In the genomic region with DNA sequence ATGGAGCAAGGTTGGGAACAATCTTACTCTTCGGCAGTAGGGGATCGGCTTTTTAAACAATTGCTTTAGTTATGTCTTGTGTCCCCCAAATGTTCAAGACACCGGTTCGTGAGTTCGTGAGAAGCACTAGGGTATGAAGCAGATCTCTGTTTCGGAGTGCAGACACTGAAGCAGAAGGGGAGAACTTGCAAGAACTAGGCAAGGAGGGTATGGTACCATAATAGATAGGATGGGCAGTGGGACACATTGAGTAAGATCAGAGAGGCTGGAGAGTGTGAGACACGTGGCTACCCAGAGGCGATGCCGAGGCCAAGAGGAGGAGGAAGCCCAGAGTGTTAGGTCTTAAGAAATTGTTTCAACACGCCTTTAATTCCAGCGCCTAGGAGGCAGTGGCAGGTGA, we compare ENCODE assay signal across 8 mouse cellular contexts. TPM values are rescaled to one million over a fixed set of nuclear protein-coding genes. Genes with fewer than 3 reads are reported as not detected.
A peak's percentile ranks its signal among the peaks of the same experiment; 100 is the strongest.
DNase-seq lines count a peak whose midpoint lies in the region; ATAC-seq and TF ChIP-seq lines count a peak whose summit lies in the region.

No protein-coding gene starts in this region.

- no peaks in the 10 kb centered on the region for H3K27me3 ChIP-seq in embryonic facial prominence, embryonic 11.5 days (ENCODE audit: control insufficient read depth, insufficient read depth, low read length)
- no peaks in the 10 kb centered on the region for H3K27me3 ChIP-seq in hindbrain, embryonic 15.5 days
- H3K27me3 ChIP-seq in small intestine, adult 2 months (ENCODE audit: control insufficient read depth, insufficient read depth, low read length): no peaks in the 10 kb centered on the region

- ATAC-seq in embryonic facial prominence, embryonic 11.5 days (replicated peaks; ENCODE audit: insufficient number of reproducible peaks, low FRiP score, low TSS enrichment, low read depth): peak; percentile 49; the same call in 1 of the 2 replicates
- peak; percentile 47 for ATAC-seq in hindbrain, embryonic 15.5 days (ENCODE audit: low FRiP score, low read depth)

- no peaks in the 10 kb centered on the region for H3K4me1 ChIP-seq in embryonic facial prominence, embryonic 11.5 days (ENCODE audit: control insufficient read depth, insufficient read depth, low read length)
- H3K4me1 ChIP-seq in hindbrain, embryonic 15.5 days (replicated peaks): peaks cover 16% of the 10 kb centered on the region
- H3K4me1 ChIP-seq in lung, adult 2 months (ENCODE audit: control insufficient read depth, insufficient read depth, low read length): peaks cover 4% of the 10 kb centered on the region; the same call in 1 of the 2 replicates
- H3K4me1 ChIP-seq in small intestine, adult 2 months (ENCODE audit: control insufficient read depth, insufficient read depth, insufficient read length, low read length): peaks cover 2% of the 10 kb centered on the region; the same call in 1 of the 2 replicates

- H3K4me3 ChIP-seq in embryonic facial prominence, embryonic 11.5 days (ENCODE audit: low read depth, low read length): peak overlapping the region; percentile 60
- H3K4me3 ChIP-seq in hindbrain, embryonic 15.5 days: peak overlapping the region; percentile 52
- H3K4me3 ChIP-seq in lung, adult 2 months (replicated peaks; ENCODE audit: extremely low read depth, low read depth, low read length): peak overlapping the region; percentile 98
- peak overlapping the region; percentile 82 for H3K4me3 ChIP-seq in small intestine, adult 2 months (ENCODE audit: low read depth, low read length)

- peak; percentile 48 for DNase-seq in adrenal gland, adult 2 months
- DNase-seq in adrenal gland, postnatal 25 days: no peak
- peak; percentile 70 for DNase-seq in 416B (ENCODE audit: low read depth)
- DNase-seq in embryonic facial prominence, embryonic 11.5 days (ENCODE audit: low spot score): peak; percentile 10
- peak; percentile 34 for DNase-seq in lung, adult 2 months
- DNase-seq in right cerebral cortex, postnatal 4 days: no peak

- TF ChIP-seq POLR2A in lung, adult 2 months (IDR thresholded peaks at IDR 0.05; ENCODE audit: borderline replicate concordance, extremely low read depth, low read depth, low read length): no peak
- no peak for TF ChIP-seq POLR2A in small intestine, adult 2 months (IDR thresholded peaks at IDR 0.05; ENCODE audit: low read depth, low read length)

- no peaks in the 10 kb centered on the region for H3K36me3 ChIP-seq in embryonic facial prominence, embryonic 11.5 days (replicated peaks; ENCODE audit: control insufficient read depth, insufficient read depth, low read depth, low read length)
- H3K36me3 ChIP-seq in hindbrain, embryonic 15.5 days: peaks cover 14% of the 10 kb centered on the region
- peaks cover 15% of the 10 kb centered on the region for H3K36me3 ChIP-seq in small intestine, adult 2 months (ENCODE audit: control insufficient read depth, insufficient read depth, low read length)

- TF ChIP-seq CTCF in lung, adult 2 months (IDR thresholded peaks at IDR 0.05; ENCODE audit: insufficient read depth, low read length): no peak
- no peak for TF ChIP-seq CTCF in small intestine, adult 2 months (IDR thresholded peaks at IDR 0.05; ENCODE audit: extremely low read depth, insufficient read length, insufficient replicate concordance, low read depth, low read length)

- 3% methylated on average over 11 of the region's 11 CpGs for WGBS in embryonic facial prominence, embryonic 11.5 days
- 5% methylated on average over 11 of the region's 11 CpGs for WGBS in hindbrain, embryonic 15.5 days
- under 1% methylated on average over 11 of the region's 11 CpGs for WGBS in lung, adult 2 months
- 1% methylated on average over 11 of the region's 11 CpGs for WGBS in small intestine, adult 2 months

- H3K27ac ChIP-seq in embryonic facial prominence, embryonic 11.5 days (replicated peaks; ENCODE audit: low read depth, low read length): peak overlapping the region; percentile 82
- peak overlapping the region; percentile 86 for H3K27ac ChIP-seq in hindbrain, embryonic 15.5 days (replicated peaks)
- peak overlapping the region; percentile 98 for H3K27ac ChIP-seq in small intestine, adult 2 months (ENCODE audit: insufficient read depth, low read depth, low read length)

- H3K9me3 ChIP-seq in embryonic facial prominence, embryonic 11.5 days (replicated peaks; ENCODE audit: control insufficient read depth, low read length): no peaks in the 10 kb centered on the region
- H3K9me3 ChIP-seq in hindbrain, embryonic 15.5 days: no peaks in the 10 kb centered on the region

- H3K4me2 ChIP-seq in embryonic facial prominence, embryonic 11.5 days (ENCODE audit: low read depth, low read length): peak overlapping the region; percentile 66
- H3K4me2 ChIP-seq in hindbrain, embryonic 15.5 days: peak overlapping the region; percentile 93

- H3K9ac ChIP-seq in embryonic facial prominence, embryonic 11.5 days (replicated peaks; ENCODE audit: low read length): peak overlapping the region; percentile 81
- H3K9ac ChIP-seq in hindbrain, embryonic 15.5 days: peak overlapping the region; percentile 69

RNA-seq across cellular contexts. Expression of gene Rpp14, which starts 0.6 kb away (rescaled TPM):
- total RNA-seq in adrenal gland, adult 2 months (2021): 10 to 100 TPM; 38.8 to 39.0 TPM
- polyA plus RNA-seq in adrenal gland, adult 2 months (2012; rRNA removed): 4.3 and 6.4 TPM in 2 replicates
- total RNA-seq in adrenal gland, postnatal 25 days (2021): 36.2 and 38.2 TPM in 2 replicates
- polyA plus RNA-seq in embryonic facial prominence, embryonic 11.5 days (2014; fragmentation: Nextera tagmentation; extraction: Ambion mirVana): 67.0 and 74.4 TPM in 2 replicates
- 46.6 and 47.4 TPM in 2 replicates for polyA plus RNA-seq in hindbrain, embryonic 15.5 days (2015; fragmentation: Nextera tagmentation; extraction: Ambion mirVana)
- 6.1 and 8.2 TPM in 2 replicates for polyA plus RNA-seq in lung, adult 2 months (2012; rRNA removed)
- 1.3 and 1.4 TPM in 2 replicates for polyA plus RNA-seq in small intestine, adult 2 months (2012; rRNA removed)

RNA-seq across cellular contexts. Expression of gene Pxk, which starts 17.3 kb away (rescaled TPM):
- 10 to 100 TPM; 57.1 to 96.0 TPM for total RNA-seq in adrenal gland, adult 2 months (2021)
- 29.4 and 34.6 TPM in 2 replicates for polyA plus RNA-seq in adrenal gland, adult 2 months (2012; rRNA removed)
- 52.8 and 78.7 TPM in 2 replicates for total RNA-seq in adrenal gland, postnatal 25 days (2021)
- polyA plus RNA-seq in embryonic facial prominence, embryonic 11.5 days (2014; fragmentation: Nextera tagmentation; extraction: Ambion mirVana): 23.4 and 24.4 TPM in 2 replicates
- 67.0 and 69.9 TPM in 2 replicates for polyA plus RNA-seq in hindbrain, embryonic 15.5 days (2015; fragmentation: Nextera tagmentation; extraction: Ambion mirVana)
- polyA plus RNA-seq in lung, adult 2 months (2012; rRNA removed): 25.5 and 28.3 TPM in 2 replicates
- 11.8 and 40.6 TPM in 2 replicates for polyA plus RNA-seq in small intestine, adult 2 months (2012; rRNA removed)

Comparison
In these comparisons a context has a peak if more than half of its experiments do, and no peak if none do; other contexts are left out.
1. DNase-seq: peak in adrenal gland, adult 2 months (single experiment), 416B (single experiment), embryonic facial prominence, embryonic 11.5 days (single experiment) and lung, adult 2 months (single experiment); none in adrenal gland, postnatal 25 days (single experiment) and right cerebral cortex, postnatal 4 days (single experiment).
2. Peak in every context shown above with its lines, with median percentiles within 50 percentile points of each other: H3K27ac ChIP-seq and H3K4me3 ChIP-seq.